Mouse (Mus musculus) lung, postnatal 0 days (tissue): ENCODE measurements around the gene Prcc. TPM values are rescaled to one million over a fixed set of nuclear protein-coding genes. Genes with fewer than 3 reads are reported as not detected.
A peak's percentile ranks its signal among the peaks of the same experiment; 100 is the strongest.

ENCODE experiments used
- ATAC-seq: fragments of 200-750 bp; cut with Nextera tagmentation; 2 replicates; pipeline ENCODE4 v1.8.0; 2017; ENCODE audit warnings: moderate library complexity
- DNase-seq: peaks from one replicate; pipeline ENCODE4 v3.0.0-alpha.2; 2016; ENCODE audit warnings: low spot score
- H3K27ac ChIP-seq: fragments of 300-500 bp; sonication (generic); 2 replicates; pipeline ENCODE4 v1.5.1; 2014; ENCODE audit warnings: antibody characterized with exemption, mild to moderate bottlenecking, low read length, mixed read lengths
- H3K27me3 ChIP-seq: fragments of 300-500 bp; sonication (generic); replicated peaks from 2 replicates; pipeline ENCODE4 v1.6.1; 2014; ENCODE audit warnings: low read length, mixed read lengths; ENCODE audit not compliant: insufficient read depth
- H3K36me3 ChIP-seq: fragments of 300-500 bp; sonication (generic); 2 replicates; pipeline ENCODE4 v1.6.1; 2014; ENCODE audit warnings: low read length, mixed read lengths; ENCODE audit not compliant: insufficient read depth
- H3K4me1 ChIP-seq: fragments of 300-500 bp; sonication (generic); 2 replicates; pipeline ENCODE4 v1.6.1; 2014; ENCODE audit warnings: antibody characterized with exemption, low read depth, low read length, mixed read lengths; ENCODE audit not compliant: insufficient read depth
- H3K4me2 ChIP-seq: fragments of 300-500 bp; sonication (generic); replicated peaks from 2 replicates; pipeline ENCODE4 v1.6.1; 2014; ENCODE audit warnings: low read depth, mild to moderate bottlenecking, low read length, moderate library complexity, mixed read lengths
- H3K4me3 ChIP-seq: fragments of 300-500 bp; sonication (generic); 2 replicates; pipeline ENCODE4 v1.5.1; 2014; ENCODE audit warnings: low read depth, low read length
- H3K9ac ChIP-seq: fragments of 300-500 bp; sonication (generic); replicated peaks from 2 replicates; pipeline ENCODE4 v1.6.1; 2014; ENCODE audit warnings: low read depth, mild to moderate bottlenecking
- H3K9me3 ChIP-seq: fragments of 300-500 bp; sonication (generic); 2 replicates; pipeline ENCODE4 v1.6.1; 2016; ENCODE audit warnings: low read length, mixed read lengths
- CTCF ChIP-seq: IDR thresholded peaks from 2 replicates; pipeline ENCODE4 v1.5.1; 2016; ENCODE audit warnings: antibody characterized with exemption, mild to moderate bottlenecking
- EP300 ChIP-seq: IDR thresholded peaks from 2 replicates; pipeline ENCODE4 v1.6.1; 2016; ENCODE audit warnings: antibody characterized with exemption, mild to moderate bottlenecking, control low read depth
- WGBS: fragments of 180-500 bp; shearing (Covaris S2); extraction: QIAGEN DNeasy Blood & Tissue Kit; methylation state at CpG from one replicate; pipeline ENCODE4 v1.1.7; 2014; 5-methylcytosine and 5-hydroxymethylcytosine counted together
- polyA plus RNA-seq: library from polyadenylated mRNA; unstranded; fragments of >200 nt; fragmentation: Nextera tagmentation; extraction: Ambion mirVana; gene quantifications from 2 replicates; pipeline ENCODE4 v1.2.1, GENCODE M21; 2015

Gene Prcc
- 9.7 and 9.8 TPM in 2 replicates for polyA plus RNA-seq

DNA sequence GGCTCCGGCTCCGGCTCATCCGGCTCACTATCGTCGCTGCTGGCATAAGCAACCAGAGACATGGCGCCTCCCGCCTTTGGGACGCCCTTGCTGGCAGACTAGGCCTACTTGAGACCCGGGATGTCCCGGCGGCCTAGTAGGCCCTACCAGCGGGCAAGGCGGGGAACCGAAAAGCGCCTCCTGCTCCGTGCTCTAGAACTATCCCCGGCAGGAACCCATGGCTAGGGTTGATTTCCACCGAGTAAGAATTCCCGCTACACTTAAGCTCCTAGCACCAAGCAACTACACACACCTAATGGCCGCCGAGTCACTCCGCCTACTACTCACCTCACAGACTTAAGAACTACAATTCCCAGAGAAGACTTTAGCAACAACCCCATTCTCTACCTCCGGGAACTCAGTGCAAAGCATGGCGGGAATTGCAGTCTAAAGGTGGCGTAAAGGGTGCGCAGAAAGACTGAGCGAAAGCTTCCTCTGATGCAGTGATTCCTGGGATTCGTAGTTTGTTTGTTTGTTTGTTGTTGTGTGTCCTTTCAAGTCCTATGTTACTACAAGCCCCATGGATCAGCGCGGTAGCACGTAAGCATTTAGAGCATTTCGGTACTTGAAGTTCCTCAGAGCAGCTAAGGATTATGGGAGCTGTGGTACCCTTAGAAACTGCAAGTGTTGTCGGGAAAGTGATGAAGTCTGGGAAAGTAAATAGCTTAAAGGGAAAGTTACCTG, at the start of gene Prcc:
TSS of gene Prcc (minus strand) at position 328 of the 723 bp plus-strand sequence.
- Histone ChIP-seq H3K27ac (peak within 1 kb of the TSS; percentile 87), H3K9me3 (no peaks in the 10 kb centered on the region), H3K27me3 (no peaks in the 10 kb centered on the region), H3K36me3 (no peaks in the 10 kb centered on the region), H3K4me2 (peak within 1 kb of the TSS; percentile 89), H3K4me3 (peak within 1 kb of the TSS; percentile 93), H3K9ac (peak within 1 kb of the TSS; percentile 89), H3K4me1 (peaks cover 15% of the 10 kb centered on the region)
- DNase-seq (peak; percentile 100), ATAC-seq (peak; percentile 97)
- under 1% methylated on average over 25 of the region's 33 CpGs for WGBS
- TF ChIP-seq EP300: peak; percentile 71
- TF ChIP-seq CTCF: peak; percentile 29; the same call in 1 of the 2 replicates

- H3K36me3 ChIP-seq: peaks cover 20% of the 10 kb centered on the region
- no peaks in the 10 kb centered on the region for H3K4me1 ChIP-seq
- H3K4me3 ChIP-seq: no peak overlapping the region
- H3K9ac ChIP-seq: no peak overlapping the region
- TF ChIP-seq EP300: no peak
- TF ChIP-seq CTCF: no peak
- H3K4me2 ChIP-seq: no peak overlapping the region
- no peaks in the 10 kb centered on the region for H3K9me3 ChIP-seq
- H3K27ac ChIP-seq: no peak overlapping the region
- WGBS: 74% methylated on average over 4 of the region's 4 CpGs
- DNase-seq (no peak), ATAC-seq (no peak)
- no peaks in the 10 kb centered on the region for H3K27me3 ChIP-seq
Measured at GRCm38 (mm10) chr3:87935201-87935600, 49.8 kb upstream of the Prcc start.

DNA sequence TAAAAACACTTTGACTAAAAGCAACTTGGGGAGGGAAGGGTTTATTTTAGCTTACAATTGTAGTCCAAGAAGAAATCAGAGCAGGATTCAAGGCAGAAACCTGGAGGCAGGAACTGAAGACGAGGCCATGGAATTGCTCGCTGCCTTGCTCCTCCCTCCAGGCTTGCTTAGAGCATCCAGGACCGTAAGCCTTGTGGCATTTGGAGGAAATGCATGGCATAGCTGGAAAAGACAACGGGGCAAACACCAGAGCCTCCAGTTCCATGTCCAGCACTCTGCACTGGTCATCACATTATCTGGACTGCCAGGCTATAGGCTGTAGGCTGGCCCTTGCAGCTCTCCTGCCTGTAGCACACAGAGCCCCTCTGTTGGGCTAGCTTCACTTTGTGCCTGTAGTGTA, 49.1 kb upstream of the Prcc start:
- ATAC-seq: no peak
- Histone ChIP-seq H3K9me3 (no peaks in the 10 kb centered on the region), H3K4me2 (no peak overlapping the region), H3K9ac (no peak overlapping the region), H3K27ac (no peak overlapping the region), H3K4me3 (no peak overlapping the region), H3K4me1 (no peaks in the 10 kb centered on the region), H3K27me3 (no peaks in the 10 kb centered on the region), H3K36me3 (peaks cover 18% of the 10 kb centered on the region)
- DNase-seq: no peak
- TF ChIP-seq EP300 (no peak), CTCF (peak; percentile 20; the same call in 1 of the 2 replicates)
- 58% methylated on average over 4 of the region's 4 CpGs for WGBS

- Histone ChIP-seq H3K27me3 (no peaks in the 10 kb centered on the region), H3K4me1 (peaks cover 4% of the 10 kb centered on the region), H3K4me2 (no peak overlapping the region), H3K36me3 (peaks cover 13% of the 10 kb centered on the region), H3K27ac (no peak overlapping the region), H3K9ac (no peak overlapping the region), H3K9me3 (no peaks in the 10 kb centered on the region), H3K4me3 (no peak overlapping the region)
- ATAC-seq: no peak
- DNase-seq: no peak
- 74% methylated on average over 5 of the region's 5 CpGs for WGBS
- no peak for TF ChIP-seq CTCF
- TF ChIP-seq EP300: no peak
Measured at GRCm38 (mm10) chr3:87934026-87934425, 48.6 kb upstream of the Prcc start.

GRCm38 (mm10) chr3:87930078-87930795, 44.8 kb upstream of the Prcc start, which contains the start of the genes Isg20l2 and Rrnad1:
Gene Isg20l2 (plus strand): TSS chr3:87930314.
Gene Rrnad1 (minus strand): TSS chr3:87930717.
- H3K9ac ChIP-seq: peak within 1 kb of the TSS; percentile 79
- peak within 1 kb of the TSS; percentile 92 for H3K27ac ChIP-seq
- no peaks in the 10 kb centered on the region for H3K9me3 ChIP-seq
- peak within 1 kb of the TSS; percentile 94 for H3K4me3 ChIP-seq
- H3K4me2 ChIP-seq: peak within 1 kb of the TSS; percentile 59
- peaks cover 9% of the 10 kb centered on the region for H3K36me3 ChIP-seq
- no peaks in the 10 kb centered on the region for H3K27me3 ChIP-seq
- TF ChIP-seq CTCF (peak; percentile 86), EP300 (no peak)
- 2% methylated on average over 56 of the region's 78 CpGs for WGBS
- peaks cover 6% of the 10 kb centered on the region for H3K4me1 ChIP-seq
- ATAC-seq (peak; percentile 99), DNase-seq (peak; percentile 98)

GRCm38 (mm10) chr3:87929341-87930077, 44.1 kb upstream of the Prcc start:
- WGBS: 3% methylated on average over 26 of the region's 26 CpGs
- peak overlapping the region; percentile 44 for H3K9ac ChIP-seq
- peaks cover 6% of the 10 kb centered on the region for H3K4me1 ChIP-seq
- ATAC-seq: peak; percentile 23
- peaks cover 13% of the 10 kb centered on the region for H3K36me3 ChIP-seq
- no peaks in the 10 kb centered on the region for H3K9me3 ChIP-seq
- peak overlapping the region; percentile 94 for H3K4me3 ChIP-seq
- peak overlapping the region; percentile 59 for H3K4me2 ChIP-seq
- TF ChIP-seq EP300: no peak
- no peak for TF ChIP-seq CTCF
- H3K27ac ChIP-seq: peak overlapping the region; percentile 92
- no peaks in the 10 kb centered on the region for H3K27me3 ChIP-seq
- DNase-seq: no peak
